Mouse (Mus musculus) hindbrain, embryonic 14.5 days (tissue): ENCODE data around the gene Rbms3. TPM values are rescaled to one million over a fixed set of nuclear protein-coding genes. Genes with fewer than 3 reads are reported as not detected.

Experiments used
- ATAC-seq: fragments of 200-750 bp; cut with Nextera tagmentation; 2 replicates; pipeline ENCODE4 v1.8.0; 2017; ENCODE audit warnings: moderate number of reproducible peaks, mild to moderate bottlenecking, moderate TSS enrichment, moderate library complexity; ENCODE audit not compliant: low FRiP score
- DNase-seq: peaks from one replicate; pipeline ENCODE4 v3.0.0-alpha.2; 2015; ENCODE audit warnings: low spot score
- H3K27ac ChIP-seq: fragments of 300-500 bp; sonication (generic); 2 replicates; pipeline ENCODE4 v1.5.1; 2014; ENCODE audit warnings: mild to moderate bottlenecking, moderate library complexity
- H3K27me3 ChIP-seq: fragments of 300-500 bp; sonication (generic); 2 replicates; pipeline ENCODE4 v1.6.1; 2014; ENCODE audit warnings: mild to moderate bottlenecking, low read length, mixed read lengths; ENCODE audit not compliant: control insufficient read depth, insufficient read depth
- H3K36me3 ChIP-seq: fragments of 300-500 bp; sonication (generic); replicated peaks from 2 replicates; pipeline ENCODE4 v1.6.1; 2014; ENCODE audit not compliant: control insufficient read depth, insufficient read depth
- H3K4me1 ChIP-seq: fragments of 300-500 bp; sonication (generic); replicated peaks from 2 replicates; pipeline ENCODE4 v1.6.1; 2014; ENCODE audit warnings: antibody characterized with exemption, low read length, mixed read lengths; ENCODE audit not compliant: control insufficient read depth, insufficient read depth
- H3K4me2 ChIP-seq: fragments of 300-500 bp; sonication (generic); replicated peaks from 2 replicates; pipeline ENCODE4 v1.6.1; 2014; ENCODE audit warnings: mild to moderate bottlenecking, moderate library complexity
- H3K4me3 ChIP-seq: fragments of 300-500 bp; sonication (generic); replicated peaks from 2 replicates; pipeline ENCODE4 v1.5.1; 2014; ENCODE audit warnings: mild to moderate bottlenecking, low read length
- H3K9ac ChIP-seq: fragments of 300-500 bp; sonication (generic); 2 replicates; pipeline ENCODE4 v1.6.1; 2014
- H3K9me3 ChIP-seq: fragments of 300-500 bp; sonication (generic); 2 replicates; pipeline ENCODE4 v1.6.1; 2016; ENCODE audit warnings: low read length; ENCODE audit not compliant: control insufficient read depth
- WGBS: fragments of 180-500 bp; shearing (Covaris S2); extraction: QIAGEN DNeasy Blood & Tissue Kit; methylation state at CpG from one replicate; pipeline ENCODE4 v1.1.7; 2014; 5-methylcytosine and 5-hydroxymethylcytosine counted together
- polyA plus RNA-seq: library from polyadenylated mRNA; unstranded; fragments of >200 nt; fragmentation: Nextera tagmentation; extraction: Ambion mirVana; gene quantifications from 2 replicates; pipeline ENCODE4 v1.2.1, GENCODE M21; 2014

Gene Rbms3
- polyA plus RNA-seq, 1 experiment from 2014 or later = 83.7 TPM

- Histone ChIP-seq H3K36me3 (no peaks in the 10 kb centered on the region), H3K9me3 (no peaks in the 10 kb centered on the region), H3K27ac (no peak overlapping the region), H3K9ac (no peak overlapping the region), H3K4me1 (no peaks in the 10 kb centered on the region), H3K4me3 (no peak overlapping the region), H3K4me2 (no peak overlapping the region), H3K27me3 (no peaks in the 10 kb centered on the region)
- DNase-seq (no peak), ATAC-seq (no peak)
- WGBS = 90% methylated on average over 7 of the region's 7 CpGs
Observed at GRCm38 (mm10) chr9:117429217-117430105, 200.3 kb downstream of the Rbms3 start.

- no peak overlapping the region for H3K27ac ChIP-seq
- H3K9ac ChIP-seq = no peak overlapping the region
- no peaks in the 10 kb centered on the region for H3K27me3 ChIP-seq
- 74% methylated on average over 5 of the region's 5 CpGs for WGBS
- H3K9me3 ChIP-seq = no peaks in the 10 kb centered on the region
- no peaks in the 10 kb centered on the region for H3K36me3 ChIP-seq
- no peak overlapping the region for H3K4me3 ChIP-seq
- DNase-seq = no peak
- ATAC-seq = no peak
- H3K4me1 ChIP-seq = no peaks in the 10 kb centered on the region
- no peak overlapping the region for H3K4me2 ChIP-seq
Observed at GRCm38 (mm10) chr9:117423259-117423658, 206.5 kb downstream of the Rbms3 start.

- DNase-seq (no peak), ATAC-seq (no peak)
- Histone ChIP-seq H3K4me2 (no peak overlapping the region), H3K27ac (no peak overlapping the region), H3K4me3 (no peak overlapping the region), H3K27me3 (no peaks in the 10 kb centered on the region), H3K4me1 (no peaks in the 10 kb centered on the region), H3K9me3 (no peaks in the 10 kb centered on the region), H3K36me3 (no peaks in the 10 kb centered on the region), H3K9ac (no peak overlapping the region)
- WGBS = 69% methylated on average over 8 of the region's 8 CpGs
Observed at GRCm38 (mm10) chr9:117419874-117420485, 209.7 kb downstream of the Rbms3 start.

GRCm38 (mm10) chr9:117413181-117413580 lies 216.5 kb downstream of the Rbms3 start:
- Histone ChIP-seq H3K4me2 (no peak overlapping the region), H3K4me3 (no peak overlapping the region), H3K27ac (no peak overlapping the region), H3K36me3 (no peaks in the 10 kb centered on the region), H3K4me1 (no peaks in the 10 kb centered on the region), H3K9ac (no peak overlapping the region), H3K9me3 (no peaks in the 10 kb centered on the region), H3K27me3 (no peaks in the 10 kb centered on the region)
- WGBS = 32% methylated on average over 3 of the region's 3 CpGs
- DNase-seq = no peak
- ATAC-seq = no peak

GRCm38 (mm10) chr9:117412584-117412983 lies 217.1 kb downstream of the Rbms3 start:
- Histone ChIP-seq H3K4me2 (no peak overlapping the region), H3K36me3 (no peaks in the 10 kb centered on the region), H3K27me3 (no peaks in the 10 kb centered on the region), H3K4me3 (no peak overlapping the region), H3K27ac (no peak overlapping the region), H3K9ac (no peak overlapping the region), H3K4me1 (no peaks in the 10 kb centered on the region), H3K9me3 (no peaks in the 10 kb centered on the region)
- 10% methylated on average over 2 of the region's 2 CpGs for WGBS
- ATAC-seq (no peak), DNase-seq (no peak)

GRCm38 (mm10) chr9:117404621-117405020 lies 225.1 kb downstream of the Rbms3 start:
- Histone ChIP-seq H3K9me3 (no peaks in the 10 kb centered on the region), H3K27me3 (no peaks in the 10 kb centered on the region), H3K4me3 (no peak overlapping the region), H3K9ac (no peak overlapping the region), H3K27ac (no peak overlapping the region), H3K4me2 (no peak overlapping the region), H3K4me1 (peaks cover 4% of the 10 kb centered on the region; the same call in 1 of the 2 replicates), H3K36me3 (no peaks in the 10 kb centered on the region)
- DNase-seq = no peak
- no peak for ATAC-seq
- WGBS = 80% methylated on average over 4 of the region's 4 CpGs

GRCm38 (mm10) chr9:117400262-117400671 lies 229.4 kb downstream of the Rbms3 start:
- no peak overlapping the region for H3K4me2 ChIP-seq
- no peaks in the 10 kb centered on the region for H3K36me3 ChIP-seq
- H3K4me1 ChIP-seq = peaks cover 4% of the 10 kb centered on the region; the same call in 1 of the 2 replicates
- ATAC-seq (no peak; the same call in 1 of the 2 replicates), DNase-seq (no peak)
- no peaks in the 10 kb centered on the region for H3K9me3 ChIP-seq
- no peak overlapping the region for H3K4me3 ChIP-seq
- no peak overlapping the region for H3K9ac ChIP-seq
- 50% methylated on average over 7 of the region's 7 CpGs for WGBS
- H3K27me3 ChIP-seq = no peaks in the 10 kb centered on the region
- H3K27ac ChIP-seq = no peak overlapping the region

- Histone ChIP-seq H3K9me3 (no peaks in the 10 kb centered on the region), H3K36me3 (no peaks in the 10 kb centered on the region), H3K4me1 (peaks cover 12% of the 10 kb centered on the region; the same call in 1 of the 2 replicates), H3K4me2 (no peak overlapping the region), H3K9ac (no peak overlapping the region), H3K27ac (no peak overlapping the region), H3K4me3 (no peak overlapping the region), H3K27me3 (no peaks in the 10 kb centered on the region)
- ATAC-seq (no peak), DNase-seq (no peak)
Observed at GRCm38 (mm10) chr9:117397071-117397470, 232.6 kb downstream of the Rbms3 start.

GRCm38 (mm10) chr9:117396586-117396985 lies 233.1 kb downstream of the Rbms3 start:
- Histone ChIP-seq H3K4me2 (no peak overlapping the region), H3K27me3 (no peaks in the 10 kb centered on the region), H3K4me3 (no peak overlapping the region), H3K27ac (no peak overlapping the region), H3K9me3 (no peaks in the 10 kb centered on the region), H3K9ac (no peak overlapping the region), H3K36me3 (no peaks in the 10 kb centered on the region), H3K4me1 (peaks cover 12% of the 10 kb centered on the region; the same call in 1 of the 2 replicates)
- WGBS = 76% methylated on average over 8 of the region's 8 CpGs
- ATAC-seq (no peak), DNase-seq (no peak)
